Mouse (Mus musculus): Measurements from ENCODE around the gene Rpl18a.
"Not testable (repeated sequence)": the region's sequence is repeated elsewhere in the genome, so short reads cannot be mapped to it uniquely, and the experiment has no call there.

Rpl18a gene

GRCm38 (mm10) chr8:70903112-70903511 lies 5.9 kb upstream of the Rpl18a start:
- no peak for DNase-seq (ENCODE audit: low spot score)

- DNase-seq (ENCODE audit: low spot score), result no peak
Measured at GRCm38 (mm10) chr8:70902211-70902610, 5.0 kb upstream of the Rpl18a start.

- no peak for DNase-seq (ENCODE audit: low spot score)
Measured at GRCm38 (mm10) chr8:70900872-70901387, 3.7 kb upstream of the Rpl18a start.

GRCm38 (mm10) chr8:70899226-70899625 lies 2.0 kb upstream of the Rpl18a start:
- DNase-seq (ENCODE audit: low spot score), result no peak

- no peak for DNase-seq (ENCODE audit: low spot score)
Measured at GRCm38 (mm10) chr8:70898661-70899198, 1.5 kb upstream of the Rpl18a start.

- DNase-seq (ENCODE audit: low spot score), result peak; percentile 89
Measured at GRCm38 (mm10) chr8:70897681-70898413, 635 bp upstream of the Rpl18a start.

- DNase-seq (ENCODE audit: low spot score), result no peak
Measured at GRCm38 (mm10) chr8:70896316-70897020, 744 bp downstream of the Rpl18a start.

GRCm38 (mm10) chr8:70895571-70896259 lies 1.5 kb downstream of the Rpl18a start:
- DNase-seq (ENCODE audit: low spot score), result not testable (repeated sequence)

- DNase-seq (ENCODE audit: low spot score), result no peak
Measured at GRCm38 (mm10) chr8:70894771-70895545, 2.3 kb downstream of the Rpl18a start.

GRCm38 (mm10) chr8:70894385-70894720 lies 2.9 kb downstream of the Rpl18a start:
- DNase-seq (ENCODE audit: low spot score), result no peak

- peak; percentile 80 for DNase-seq (ENCODE audit: low spot score)
Measured at GRCm38 (mm10) chr8:70893656-70894384, 3.4 kb downstream of the Rpl18a start.

GRCm38 (mm10) chr8:70892896-70893655 lies 4.1 kb downstream of the Rpl18a start:
- no peak for DNase-seq (ENCODE audit: low spot score)

GRCm38 (mm10) chr8:70892022-70892895 lies 5.0 kb downstream of the Rpl18a start, which contains the start of gene Slc5a5:
TSS of gene Slc5a5 (minus strand) at chr8:70892757.
- no peak for DNase-seq (ENCODE audit: low spot score)

- peak; percentile 83 for DNase-seq (ENCODE audit: low spot score)
Measured at GRCm38 (mm10) chr8:70891356-70891755, 5.9 kb downstream of the Rpl18a start.

GRCm38 (mm10) chr8:70890656-70891055 lies 6.6 kb downstream of the Rpl18a start:
- no peak for DNase-seq (ENCODE audit: low spot score)

- no peak for DNase-seq (ENCODE audit: low spot score)
Measured at GRCm38 (mm10) chr8:70887669-70888068, 9.5 kb downstream of the Rpl18a start.

- no peak for DNase-seq (ENCODE audit: low spot score)
Measured at GRCm38 (mm10) chr8:70885612-70886011, 11.6 kb downstream of the Rpl18a start.

GRCm38 (mm10) chr8:70884683-70885082 lies 12.5 kb downstream of the Rpl18a start:
- no peak for DNase-seq (ENCODE audit: low spot score)

- DNase-seq (ENCODE audit: low spot score), result no peak
Measured at GRCm38 (mm10) chr8:70884186-70884585, 13.0 kb downstream of the Rpl18a start.
